Mouse (Mus musculus) kidney, adult 2 months (tissue): ENCODE data around the gene Guca2a.

Source experiments
- CTCF ChIP-seq: fragments of 200-500 bp; conservative IDR thresholded peaks from 2 replicates; pipeline ENCODE4 v1.5.1; 2011; ENCODE audit warnings: low read depth, mild to moderate bottlenecking, control low read depth, low read length, moderate library complexity, mixed read lengths; ENCODE audit not compliant: insufficient read depth, insufficient read length
- POLR2A ChIP-seq: fragments of 200-500 bp; IDR thresholded peaks from one replicate; pipeline ENCODE4 v1.6.1; 2011; ENCODE audit warnings: low read depth, low read length, control low read depth

GRCm38 (mm10) chr4:119609488-119609887 lies 28.0 kb upstream of the Guca2a start:
- TF ChIP-seq POLR2A (no peak), CTCF (no peak)
